Mouse (Mus musculus) common myeloid progenitor, adult 5-6 weeks (primary cell): ENCODE data around the gene Pdzd7. TPM values are rescaled to one million over a fixed set of nuclear protein-coding genes. Genes with fewer than 3 reads are reported as not detected.
A peak's percentile ranks its signal among the peaks of the same experiment; 100 is the strongest.

Experiments used
- ATAC-seq: replicated peaks from 2 replicates; pipeline ENCODE4 v1.8.0; 2016; ENCODE audit warnings: low read depth, mild to moderate bottlenecking, moderate TSS enrichment, inconsistent platforms; ENCODE audit not compliant: poor library complexity, severe bottlenecking
- total RNA-seq: library from RNA; stranded (forward); fragments of 200-1000, 187-1606 nt; gene quantifications from 2 replicates; pipeline ENCODE4 v1.2.3, GENCODE M21; 2017

Pdzd7 gene
- 0.23 TPM in 1 of 2 replicates, not detected in the other for total RNA-seq

GRCm38 (mm10) chr19:45045651-45046050 is at the start of gene Pdzd7:
Gene Pdzd7, minus strand, starts transcription at chr19:45045717.
- no peak for ATAC-seq

GRCm38 (mm10) chr19:45081841-45082550 is 36.5 kb upstream of the Pdzd7 start:
- ATAC-seq: peak; percentile 34; the same call in 1 of the 2 replicates

- peak; percentile 30; the same call in 1 of the 2 replicates for ATAC-seq
Measured at GRCm38 (mm10) chr19:45081279-45081678, 35.8 kb upstream of the Pdzd7 start.

GRCm38 (mm10) chr19:45080711-45081110 is 35.2 kb upstream of the Pdzd7 start:
- no peak for ATAC-seq

GRCm38 (mm10) chr19:45079769-45080515 is 34.4 kb upstream of the Pdzd7 start:
- peak; percentile 23 for ATAC-seq

- 0 out of 2 replicates have a peak, but pooled peaks have one; percentile 12 for ATAC-seq
Measured at GRCm38 (mm10) chr19:45078971-45079764, 33.7 kb upstream of the Pdzd7 start.

- no peak for ATAC-seq
Measured at GRCm38 (mm10) chr19:45077742-45078645, 32.5 kb upstream of the Pdzd7 start.

- ATAC-seq: peak; percentile 10; the same call in 1 of the 2 replicates
Measured at GRCm38 (mm10) chr19:45076586-45077510, 31.3 kb upstream of the Pdzd7 start.

GRCm38 (mm10) chr19:45076036-45076575 is 30.6 kb upstream of the Pdzd7 start:
- ATAC-seq: no peak

GRCm38 (mm10) chr19:45075323-45076035 is 30.0 kb upstream of the Pdzd7 start:
- peak; percentile 10; the same call in 1 of the 2 replicates for ATAC-seq

GRCm38 (mm10) chr19:45074580-45075322 is 29.2 kb upstream of the Pdzd7 start, which contains the start of gene Kazald1:
Gene Kazald1, plus strand, starts transcription at chr19:45075241.
- ATAC-seq: peak; percentile 53

GRCm38 (mm10) chr19:45073871-45074542 is 28.5 kb upstream of the Pdzd7 start:
- peak; percentile 42 for ATAC-seq

GRCm38 (mm10) chr19:45067758-45068510 is 22.4 kb upstream of the Pdzd7 start:
- ATAC-seq: no peak

GRCm38 (mm10) chr19:45067170-45067569 is 21.7 kb upstream of the Pdzd7 start:
- no peak for ATAC-seq

- no peak for ATAC-seq
Measured at GRCm38 (mm10) chr19:45065226-45065625, 19.7 kb upstream of the Pdzd7 start.
